Mouse (Mus musculus) forelimb bud, embryonic 11.5 days (tissue): ENCODE data around the gene Gm765.
A peak's percentile ranks its signal among the peaks of the same experiment; 100 is the strongest.

Source experiments
- DNase-seq: peaks from one replicate; pipeline ENCODE4 v3.0.0-alpha.2; 2012; ENCODE audit warnings: low read depth, low spot score

Gm765 gene

DNA sequence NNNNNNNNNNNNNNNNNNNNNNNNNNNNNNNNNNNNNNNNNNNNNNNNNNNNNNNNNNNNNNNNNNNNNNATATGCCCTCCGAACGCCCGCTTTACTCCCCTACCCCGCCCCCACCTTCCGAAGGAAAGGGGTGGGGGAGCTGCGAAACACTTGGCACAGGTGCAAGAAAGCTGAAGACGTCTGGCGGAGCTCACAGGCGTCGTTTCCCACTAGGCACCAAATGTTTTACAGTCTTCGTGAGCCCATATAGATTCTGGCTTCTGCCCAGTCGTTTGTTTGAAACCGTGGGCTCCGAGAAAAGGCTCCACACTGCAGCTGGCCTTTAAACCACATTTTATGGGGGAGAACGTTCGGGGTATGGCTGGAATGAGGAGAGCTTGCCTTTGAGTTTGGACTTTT, 120.6 kb downstream of the Gm765 start:
- peak; percentile 37 for DNase-seq

DNA sequence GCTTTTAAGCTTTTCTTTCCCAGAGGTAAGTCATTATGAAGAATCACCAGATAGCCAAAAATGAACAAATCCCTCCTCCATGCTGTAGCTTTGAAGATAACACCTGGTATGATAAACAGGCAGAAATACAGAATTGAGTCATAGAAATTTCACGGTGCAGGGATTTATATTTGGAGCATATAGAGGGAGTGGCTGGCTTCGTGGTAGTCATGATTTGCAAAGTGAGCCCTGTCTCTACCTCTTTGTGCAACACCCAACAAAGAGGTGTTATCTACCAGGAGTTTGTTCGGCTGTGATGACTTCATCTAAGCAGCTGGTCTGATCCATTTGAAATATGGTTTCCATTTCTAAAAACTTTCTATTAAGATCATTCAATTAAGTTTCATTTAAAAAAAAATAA, 130.3 kb downstream of the Gm765 start:
- no peak for DNase-seq

GRCm38 (mm10) chr6:98210237-98210636, 132.3 kb downstream of the Gm765 start:
- DNase-seq = no peak

DNA sequence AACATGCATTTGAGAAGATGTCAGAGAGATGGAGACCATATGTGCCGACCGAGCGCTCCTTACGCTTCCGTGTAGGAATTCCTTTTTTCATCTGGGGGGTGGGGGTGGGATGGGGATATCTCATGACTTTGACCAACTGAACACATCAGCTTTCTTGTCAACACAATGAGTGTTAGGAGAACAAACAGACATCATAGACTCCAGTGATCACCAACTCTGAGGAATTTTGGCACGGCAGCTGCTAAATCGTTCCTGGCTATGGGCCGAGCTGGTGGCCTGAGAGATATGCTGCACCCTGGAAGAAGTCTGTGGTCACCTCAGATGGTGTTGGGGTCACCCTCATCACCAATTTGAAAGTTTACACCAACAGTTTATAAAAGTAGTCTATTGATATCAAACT, 134.5 kb downstream of the Gm765 start:
- no peak for DNase-seq

DNA sequence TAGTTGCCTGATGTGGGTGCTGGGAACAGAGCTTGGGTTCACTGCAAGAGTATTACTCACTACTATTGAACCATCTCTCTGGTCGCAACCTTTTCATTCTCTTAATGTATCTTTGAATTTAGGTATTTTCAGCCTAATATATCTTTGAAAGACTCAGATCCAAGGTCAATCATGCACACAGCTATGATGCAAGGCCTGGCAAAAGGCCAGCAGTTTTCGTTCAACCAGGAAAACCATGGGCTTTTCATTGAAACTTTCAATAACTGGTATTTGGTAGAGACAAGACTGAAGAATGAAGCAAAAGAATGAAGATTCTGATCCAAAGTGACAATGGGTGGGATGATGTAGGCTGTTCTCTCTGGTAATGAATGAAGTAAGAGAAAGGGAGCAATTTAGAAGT, 143.8 kb downstream of the Gm765 start:
- no peak for DNase-seq

GRCm38 (mm10) chr6:98190745-98191442, 151.7 kb downstream of the Gm765 start:
- no peak for DNase-seq
